Mouse (Mus musculus) bone marrow macrophage, adult 2 months (primary cell): ENCODE data around the gene Inmt. TPM values are rescaled to one million over a fixed set of nuclear protein-coding genes. Genes with fewer than 3 reads are reported as not detected.

Source experiments
- H3K27ac ChIP-seq: 2 replicates; pipeline ENCODE4 v1.5.1; 2012; ENCODE audit warnings: low read depth, low read length; ENCODE audit not compliant: insufficient read depth
- H3K4me1 ChIP-seq: 2 replicates; pipeline ENCODE4 v1.6.1; 2012; ENCODE audit warnings: low read length; ENCODE audit not compliant: control insufficient read depth, insufficient read depth
- H3K4me3 ChIP-seq: 2 replicates; pipeline ENCODE4 v1.5.1; 2012; ENCODE audit warnings: mild to moderate bottlenecking, low read length, moderate library complexity; ENCODE audit not compliant: insufficient read depth
- CTCF ChIP-seq: IDR thresholded peaks from 2 replicates; pipeline ENCODE4 v1.5.1; 2012; ENCODE audit warnings: low read depth, mild to moderate bottlenecking, low read length, moderate library complexity
- POLR2A ChIP-seq: IDR thresholded peaks from 2 replicates; pipeline ENCODE4 v1.6.1; 2012; ENCODE audit warnings: mild to moderate bottlenecking, low read depth, low read length, borderline replicate concordance
- polyA plus RNA-seq: library from polyadenylated mRNA; stranded (reverse); fragments of >200 nt; gene quantifications from 2 replicates; pipeline ENCODE4 v1.2.4, GENCODE M21; 2012; ENCODE audit not compliant: missing spikeins, insufficient read depth, insufficient read length

Gene Inmt
- polyA plus RNA-seq, 1 experiment: not detected

- Histone ChIP-seq H3K27ac (no peak overlapping the region), H3K4me1 (no peaks in the 10 kb centered on the region), H3K4me3 (no peak overlapping the region)
- TF ChIP-seq CTCF (no peak), POLR2A (no peak)
Observed at GRCm38 (mm10) chr6:55173171-55173570, 1.7 kb downstream of the Inmt start.

- TF ChIP-seq CTCF (no peak), POLR2A (no peak)
- Histone ChIP-seq H3K4me1 (peaks cover 3% of the 10 kb centered on the region; the same call in 1 of the 2 replicates), H3K27ac (no peak overlapping the region), H3K4me3 (no peak overlapping the region)
Observed at GRCm38 (mm10) chr6:55171638-55172037, 3.2 kb downstream of the Inmt start.

- TF ChIP-seq POLR2A (no peak), CTCF (no peak)
- H3K4me3 ChIP-seq: no peak overlapping the region
- no peak overlapping the region for H3K27ac ChIP-seq
- H3K4me1 ChIP-seq: peaks cover 4% of the 10 kb centered on the region; the same call in 1 of the 2 replicates
Observed at GRCm38 (mm10) chr6:55169818-55170217, 5.0 kb downstream of the Inmt start.

GRCm38 (mm10) chr6:55166777-55167463, 7.9 kb downstream of the Inmt start:
- no peak overlapping the region for H3K27ac ChIP-seq
- peaks cover 4% of the 10 kb centered on the region; the same call in 1 of the 2 replicates for H3K4me1 ChIP-seq
- TF ChIP-seq CTCF (peak; percentile 66), POLR2A (no peak)
- H3K4me3 ChIP-seq: no peak overlapping the region

- Histone ChIP-seq H3K4me3 (no peak overlapping the region), H3K27ac (no peak overlapping the region), H3K4me1 (peaks cover 4% of the 10 kb centered on the region; the same call in 1 of the 2 replicates)
- no peak for TF ChIP-seq POLR2A
- no peak for TF ChIP-seq CTCF
Observed at GRCm38 (mm10) chr6:55163046-55163584, 11.7 kb downstream of the Inmt start.

- Histone ChIP-seq H3K4me3 (no peak overlapping the region), H3K4me1 (no peaks in the 10 kb centered on the region)
- no peak for TF ChIP-seq CTCF
- no peak for TF ChIP-seq POLR2A
Observed at GRCm38 (mm10) chr6:55161311-55161761, 13.5 kb downstream of the Inmt start.

GRCm38 (mm10) chr6:55159256-55159655, 15.6 kb downstream of the Inmt start:
- TF ChIP-seq CTCF (no peak), POLR2A (no peak)
- H3K4me3 ChIP-seq: no peak overlapping the region
- no peaks in the 10 kb centered on the region for H3K4me1 ChIP-seq
- H3K27ac ChIP-seq: no peak overlapping the region

More at GRCm38 (mm10) chr6:55161311-55161761, 13.5 kb downstream of the Inmt start:
- no peak overlapping the region for H3K27ac ChIP-seq

- Histone ChIP-seq H3K27ac (no peak overlapping the region), H3K4me3 (no peak overlapping the region), H3K4me1 (no peaks in the 10 kb centered on the region)
- no peak for TF ChIP-seq POLR2A
- no peak for TF ChIP-seq CTCF
Observed at GRCm38 (mm10) chr6:55152226-55152625, 22.6 kb downstream of the Inmt start.

- Histone ChIP-seq H3K4me3 (no peak overlapping the region), H3K4me1 (peaks cover 14% of the 10 kb centered on the region), H3K27ac (no peak overlapping the region)
- no peak for TF ChIP-seq POLR2A
- TF ChIP-seq CTCF: no peak
Observed at GRCm38 (mm10) chr6:55146138-55146537, 28.7 kb downstream of the Inmt start.

GRCm38 (mm10) chr6:55145285-55145684, 29.6 kb downstream of the Inmt start:
- Histone ChIP-seq H3K4me1 (peaks cover 14% of the 10 kb centered on the region), H3K4me3 (no peak overlapping the region), H3K27ac (peak overlapping the region; percentile 28; the same call in 1 of the 2 replicates)
- no peak for TF ChIP-seq POLR2A
- no peak for TF ChIP-seq CTCF
